Mouse (Mus musculus) intestine, embryonic 14.5 days (tissue): ENCODE data around the gene Cbx2. TPM values are rescaled to one million over a fixed set of nuclear protein-coding genes. Genes with fewer than 3 reads are reported as not detected.

Experiments
- ATAC-seq: fragments of 200-750 bp; cut with Nextera tagmentation; replicated peaks from 2 replicates; pipeline ENCODE4 v1.8.0; 2017; ENCODE audit warnings: low read depth, moderate number of reproducible peaks, moderate TSS enrichment, moderate library complexity; ENCODE audit not compliant: low FRiP score, low TSS enrichment
- DNase-seq: peaks from one replicate; pipeline ENCODE4 v3.0.0-alpha.2; 2018; ENCODE audit warnings: low spot score
- H3K27ac ChIP-seq: fragments of 300-500 bp; sonication (generic); 2 replicates; pipeline ENCODE4 v1.5.1; 2014; ENCODE audit warnings: low read depth, mild to moderate bottlenecking, control low read depth
- H3K27me3 ChIP-seq: fragments of 300-500 bp; sonication (generic); replicated peaks from 2 replicates; pipeline ENCODE4 v1.6.1; 2014; ENCODE audit warnings: low read length, control low read depth; ENCODE audit not compliant: control insufficient read depth, insufficient read depth
- H3K36me3 ChIP-seq: fragments of 300-500 bp; sonication (generic); 2 replicates; pipeline ENCODE4 v1.6.1; 2014; ENCODE audit warnings: low read length, control low read depth; ENCODE audit not compliant: control insufficient read depth, insufficient read depth
- H3K4me1 ChIP-seq: fragments of 300-500 bp; sonication (generic); replicated peaks from 2 replicates; pipeline ENCODE4 v1.6.1; 2014; ENCODE audit warnings: low read length, control low read depth, mixed read lengths; ENCODE audit not compliant: control insufficient read depth, insufficient read depth
- H3K4me2 ChIP-seq: fragments of 300-500 bp; sonication (generic); 2 replicates; pipeline ENCODE4 v1.6.1; 2014; ENCODE audit warnings: low read length
- H3K4me3 ChIP-seq: fragments of 300-500 bp; sonication (generic); 2 replicates; pipeline ENCODE4 v1.5.1; 2014; ENCODE audit warnings: low read depth, low read length, control low read depth, mixed read lengths
- H3K9ac ChIP-seq: fragments of 300-500 bp; sonication (generic); 2 replicates; pipeline ENCODE4 v1.6.1; 2014; ENCODE audit warnings: mild to moderate bottlenecking, low read length
- H3K9me3 ChIP-seq: fragments of 300-500 bp; sonication (generic); 2 replicates; pipeline ENCODE4 v1.6.1; 2016; ENCODE audit warnings: low read length, control low read depth; ENCODE audit not compliant: control insufficient read depth
- WGBS: fragments of 180-500 bp; shearing (Covaris S2); extraction: QIAGEN DNeasy Blood & Tissue Kit; methylation state at CpG from one replicate; pipeline ENCODE4 v1.1.7; 2014; 5-methylcytosine and 5-hydroxymethylcytosine counted together
- polyA plus RNA-seq: library from polyadenylated mRNA; unstranded; fragments of >200 nt; fragmentation: Nextera tagmentation; extraction: Ambion mirVana; gene quantifications from 2 replicates; pipeline ENCODE4 v1.2.1, GENCODE M21; 2014

Gene Cbx2
- polyA plus RNA-seq, 1 experiment from 2014 or later = 32.0 TPM

- Histone ChIP-seq H3K4me3 (no peak overlapping the region), H3K27ac (no peak overlapping the region), H3K36me3 (peaks cover 36% of the 10 kb centered on the region), H3K4me2 (no peak overlapping the region), H3K9ac (no peak overlapping the region), H3K27me3 (peaks cover 13% of the 10 kb centered on the region), H3K9me3 (no peaks in the 10 kb centered on the region), H3K4me1 (peaks cover 52% of the 10 kb centered on the region)
- DNase-seq (no peak), ATAC-seq (no peak)
- WGBS = 85% methylated on average over 4 of the region's 4 CpGs
These were observed 55.0 kb downstream of the Cbx2 start for GRCm38 (mm10) chr11:119077755-119078154.

GRCm38 (mm10) chr11:119078691-119079444, 56.1 kb downstream of the Cbx2 start:
- H3K27ac ChIP-seq = 0 out of 2 replicates have a peak overlapping the region, but pooled peaks have one; percentile 27
- 11% methylated on average over 24 of the region's 27 CpGs for WGBS
- H3K4me2 ChIP-seq = peak overlapping the region; percentile 45
- peak overlapping the region; percentile 16; the same call in 1 of the 2 replicates for H3K9ac ChIP-seq
- DNase-seq = peak; percentile 80
- 0 out of 2 replicates have a peak overlapping the region, but pooled peaks have one; percentile 10 for H3K4me3 ChIP-seq
- H3K27me3 ChIP-seq = peaks cover 13% of the 10 kb centered on the region
- peaks cover 53% of the 10 kb centered on the region for H3K4me1 ChIP-seq
- H3K36me3 ChIP-seq = peaks cover 36% of the 10 kb centered on the region
- ATAC-seq = no peak
- no peaks in the 10 kb centered on the region for H3K9me3 ChIP-seq

- peaks cover 13% of the 10 kb centered on the region for H3K27me3 ChIP-seq
- 0 out of 2 replicates have a peak overlapping the region, but pooled peaks have one; percentile 16 for H3K9ac ChIP-seq
- peak; percentile 59 for DNase-seq
- H3K9me3 ChIP-seq = no peaks in the 10 kb centered on the region
- H3K36me3 ChIP-seq = peaks cover 36% of the 10 kb centered on the region
- 0 out of 2 replicates have a peak overlapping the region, but pooled peaks have one; percentile 27 for H3K27ac ChIP-seq
- WGBS = 50% methylated on average over 7 of the region's 7 CpGs
- no peak for ATAC-seq
- peaks cover 56% of the 10 kb centered on the region for H3K4me1 ChIP-seq
- peak overlapping the region; percentile 45 for H3K4me2 ChIP-seq
- 0 out of 2 replicates have a peak overlapping the region, but pooled peaks have one; percentile 10 for H3K4me3 ChIP-seq
These were observed 56.7 kb downstream of the Cbx2 start for GRCm38 (mm10) chr11:119079445-119079837.

- Histone ChIP-seq H3K27ac (no peak overlapping the region), H3K4me2 (peak overlapping the region; percentile 2; the same call in 1 of the 2 replicates), H3K9ac (no peak overlapping the region), H3K36me3 (peaks cover 36% of the 10 kb centered on the region), H3K4me3 (no peak overlapping the region), H3K4me1 (peaks cover 60% of the 10 kb centered on the region), H3K27me3 (peaks cover 13% of the 10 kb centered on the region), H3K9me3 (no peaks in the 10 kb centered on the region)
- no peak for ATAC-seq
- DNase-seq = no peak
- WGBS = 57% methylated on average over 33 of the region's 33 CpGs
These were observed 57.8 kb downstream of the Cbx2 start for GRCm38 (mm10) chr11:119080461-119081147.

Other genes with a start within 250 kb of the Cbx2 start
- 1.1 and 1.7 TPM in 2 replicates for gene Rbfox3, start 111.4 kb upstream of the Cbx2 start, polyA plus RNA-seq
- gene Enpp7, start 34.8 kb upstream of the Cbx2 start, polyA plus RNA-seq = not detected in 2 replicates
- gene Cbx8, start 18.0 kb downstream of the Cbx2 start, polyA plus RNA-seq = 7.7 and 11.4 TPM in 2 replicates
- 9.9 and 10.5 TPM in 2 replicates for gene Cbx4, start 63.3 kb downstream of the Cbx2 start, polyA plus RNA-seq
- gene Tbc1d16, start 205.5 kb downstream of the Cbx2 start, polyA plus RNA-seq = 12.2 and 13.0 TPM in 2 replicates
- 4.0 and 5.1 TPM in 2 replicates for gene Ccdc40, start 205.6 kb downstream of the Cbx2 start, polyA plus RNA-seq
- 57.3 and 62.3 TPM in 2 replicates for gene Gaa, start 244.9 kb downstream of the Cbx2 start, polyA plus RNA-seq